Mouse (Mus musculus) liver, adult 2 months (tissue): ENCODE measurements around the gene Lrba. TPM values are rescaled to one million over a fixed set of nuclear protein-coding genes. Genes with fewer than 3 reads are reported as not detected.

Source experiments
- DNase-seq: peaks from one replicate; pipeline ENCODE4 v3.0.0-alpha.2; 2011; ENCODE audit warnings: low read depth, low spot score; ENCODE audit errors: extremely low read depth
- H3K27ac ChIP-seq: fragments of 200-500 bp; replicated peaks from 2 replicates; pipeline ENCODE4 v1.5.1; 2012; ENCODE audit warnings: low read depth, mild to moderate bottlenecking, control low read depth, inconsistent platforms, low read length; ENCODE audit not compliant: insufficient read depth
- H3K27me3 ChIP-seq: fragments of 200-500 bp; 2 replicates; pipeline ENCODE4 v1.6.1; 2012; ENCODE audit warnings: mild to moderate bottlenecking, moderate library complexity, low read length, inconsistent platforms; ENCODE audit not compliant: control insufficient read depth, insufficient read depth
- H3K36me3 ChIP-seq: fragments of 200-500 bp; 2 replicates; pipeline ENCODE4 v1.6.1; 2012; ENCODE audit warnings: low read length, inconsistent platforms; ENCODE audit not compliant: control insufficient read depth, insufficient read depth
- H3K4me1 ChIP-seq: fragments of 200-500 bp; 2 replicates; pipeline ENCODE4 v1.6.1; 2011; ENCODE audit warnings: low read length; ENCODE audit not compliant: control insufficient read depth, insufficient read depth
- H3K4me3 ChIP-seq: fragments of 200-500 bp; 2 replicates; pipeline ENCODE4 v1.5.1; 2011; ENCODE audit warnings: low read depth, mild to moderate bottlenecking, control low read depth, low read length, moderate library complexity; ENCODE audit not compliant: insufficient read depth
- H3K79me2 ChIP-seq: fragments of 200-500 bp; 2 replicates; pipeline ENCODE4 v1.6.1; 2012; ENCODE audit warnings: inconsistent platforms, mild to moderate bottlenecking, low read length, moderate library complexity; ENCODE audit not compliant: control insufficient read depth, insufficient read depth
- H3K9ac ChIP-seq: fragments of 200-500 bp; 2 replicates; pipeline ENCODE4 v1.6.1; 2012; ENCODE audit warnings: low read depth, mild to moderate bottlenecking, control low read depth, inconsistent platforms, low read length
- CTCF ChIP-seq: fragments of 200-500 bp; IDR thresholded peaks from 2 replicates; pipeline ENCODE4 v1.5.1; 2011; ENCODE audit warnings: low read depth, low read length, control low read depth
- POLR2A ChIP-seq: fragments of 200-500 bp; IDR thresholded peaks from 2 replicates; pipeline ENCODE4 v1.6.1; 2011; ENCODE audit warnings: low read length, control low read depth; ENCODE audit not compliant: insufficient read depth; ENCODE audit errors: extremely low read depth
- WGBS: fragments of 180-500 bp; shearing (Covaris S2); methylation state at CpG from one replicate; pipeline ENCODE4 v1.1.7; 2018; 5-methylcytosine and 5-hydroxymethylcytosine counted together
- polyA plus RNA-seq: library from polyadenylated mRNA; depleted of rRNA; stranded (reverse); fragments of >200 nt; gene quantifications from 2 replicates; pipeline ENCODE4 v1.2.3, GENCODE M21; 2012
- total RNA-seq: library from RNA; depleted of rRNA; stranded (reverse); fragments of >200 nt; gene quantifications from 2 replicates; pipeline ENCODE4 v1.2.3, GENCODE M21; 2014

Gene Lrba
- total and polyA plus RNA-seq, 2 experiments: 8.4 to 26.1 TPM

GRCm38 (mm10) chr3:86688438-86688837, 464.0 kb downstream of the Lrba start:
- WGBS: 79% methylated on average over 1 of the region's 1 CpGs
- H3K36me3 ChIP-seq: no peaks in the 10 kb centered on the region

GRCm38 (mm10) chr3:86689305-86689704, 464.8 kb downstream of the Lrba start:
- Histone ChIP-seq H3K4me3 (no peak overlapping the region), H3K4me1 (no peaks in the 10 kb centered on the region), H3K27ac (no peak overlapping the region), H3K9ac (no peak overlapping the region), H3K36me3 (no peaks in the 10 kb centered on the region), H3K27me3 (no peaks in the 10 kb centered on the region), H3K79me2 (no peaks in the 10 kb centered on the region)
- TF ChIP-seq CTCF (no peak), POLR2A (no peak)
- 56% methylated on average over 7 of the region's 7 CpGs for WGBS
- DNase-seq: peak; percentile 3

More at GRCm38 (mm10) chr3:86688438-86688837, 464.0 kb downstream of the Lrba start:
- no peaks in the 10 kb centered on the region for H3K79me2 ChIP-seq
- no peak overlapping the region for H3K9ac ChIP-seq
- no peak for TF ChIP-seq CTCF
- no peak for TF ChIP-seq POLR2A
- H3K4me3 ChIP-seq: no peak overlapping the region
- H3K27ac ChIP-seq: no peak overlapping the region
- no peaks in the 10 kb centered on the region for H3K27me3 ChIP-seq
- H3K4me1 ChIP-seq: no peaks in the 10 kb centered on the region
- no peak for DNase-seq

- Histone ChIP-seq H3K4me1 (no peaks in the 10 kb centered on the region), H3K79me2 (no peaks in the 10 kb centered on the region), H3K36me3 (no peaks in the 10 kb centered on the region), H3K27ac (no peak overlapping the region), H3K9ac (no peak overlapping the region), H3K27me3 (no peaks in the 10 kb centered on the region), H3K4me3 (no peak overlapping the region)
- no peak for DNase-seq
- no peak for TF ChIP-seq CTCF
- no peak for TF ChIP-seq POLR2A
Measured at GRCm38 (mm10) chr3:86692779-86693178, 468.3 kb downstream of the Lrba start.

- Histone ChIP-seq H3K27me3 (no peaks in the 10 kb centered on the region), H3K36me3 (no peaks in the 10 kb centered on the region), H3K4me1 (no peaks in the 10 kb centered on the region), H3K27ac (no peak overlapping the region), H3K4me3 (no peak overlapping the region), H3K9ac (no peak overlapping the region), H3K79me2 (no peaks in the 10 kb centered on the region)
- 90% methylated on average over 7 of the region's 7 CpGs for WGBS
- no peak for TF ChIP-seq POLR2A
- no peak for DNase-seq
Measured at GRCm38 (mm10) chr3:86693553-86693952, 469.1 kb downstream of the Lrba start.

GRCm38 (mm10) chr3:86698947-86699346, 474.5 kb downstream of the Lrba start:
- Histone ChIP-seq H3K4me3 (no peak overlapping the region), H3K79me2 (no peaks in the 10 kb centered on the region), H3K9ac (no peak overlapping the region), H3K27me3 (no peaks in the 10 kb centered on the region), H3K4me1 (no peaks in the 10 kb centered on the region), H3K36me3 (no peaks in the 10 kb centered on the region), H3K27ac (no peak overlapping the region)
- TF ChIP-seq CTCF (no peak), POLR2A (no peak)
- DNase-seq: no peak
- WGBS: 86% methylated on average over 2 of the region's 2 CpGs

- TF ChIP-seq POLR2A (no peak), CTCF (no peak)
- 88% methylated on average over 1 of the region's 1 CpGs for WGBS
- no peaks in the 10 kb centered on the region for H3K27me3 ChIP-seq
- no peak overlapping the region for H3K4me3 ChIP-seq
- H3K27ac ChIP-seq: no peak overlapping the region
- no peaks in the 10 kb centered on the region for H3K36me3 ChIP-seq
- H3K4me1 ChIP-seq: no peaks in the 10 kb centered on the region
- DNase-seq: no peak
- H3K79me2 ChIP-seq: no peaks in the 10 kb centered on the region
- H3K9ac ChIP-seq: no peak overlapping the region
Measured at GRCm38 (mm10) chr3:86701163-86701563, 476.7 kb downstream of the Lrba start.
